Mouse (Mus musculus) CH12.LX (cell line): ENCODE results near the gene Dkk3. TPM values are rescaled to one million over a fixed set of nuclear protein-coding genes. Genes with fewer than 3 reads are reported as not detected.

Experiments
- DNase-seq: peaks from one replicate; pipeline ENCODE4 v3.0.0-alpha.2; 2013; ENCODE audit errors: extremely low read depth
- H3K27ac ChIP-seq: 2 replicates; pipeline ENCODE4 v1.5.1; 2012; ENCODE audit warnings: low read depth, mild to moderate bottlenecking, control low read depth, moderate library complexity; ENCODE audit not compliant: insufficient read depth
- H3K27me3 ChIP-seq: replicated peaks from 2 replicates; pipeline ENCODE3; 2012; ENCODE audit warnings: inconsistent platforms
- H3K36me3 ChIP-seq, 2 experiments: replicated peaks in 1 of 2; 2 replicates each; pipeline versions ENCODE3 to v1.6.1; 2012; ENCODE audit warnings: inconsistent platforms in 1 of 2, low read length in 1 of 2, mild to moderate bottlenecking in 1 of 2, mixed read lengths in 1 of 2, moderate library complexity in 1 of 2; ENCODE audit not compliant: control insufficient read depth in 1 of 2, insufficient read depth in 1 of 2
- H3K4me1 ChIP-seq, 2 experiments: 2 replicates each; pipeline ENCODE4 v1.6.1; 2012; ENCODE audit warnings: inconsistent platforms in 1 of 2, moderate library complexity in 1 of 2; ENCODE audit not compliant: insufficient read depth in 2 of 2, control insufficient read depth in 1 of 2
- H3K4me2 ChIP-seq: 2 replicates; pipeline ENCODE4 v1.6.1; 2012; ENCODE audit warnings: low read depth, mild to moderate bottlenecking, control low read depth; ENCODE audit not compliant: poor library complexity, insufficient read depth, severe bottlenecking
- H3K4me3 ChIP-seq, 3 experiments: fragments of 150-350 bp in 1 of 3; sonication (generic) in 1 of 3; replicated peaks in 1 of 3; 2 replicates each; pipeline versions ENCODE3 to v1.5.1; 2011 to 2012; ENCODE audit warnings: low read depth in 2 of 3, low read length in 2 of 3, mild to moderate bottlenecking in 2 of 3, moderate library complexity in 2 of 3, control low read depth in 1 of 3, improper control_type of control experiment in 1 of 3, inconsistent platforms in 1 of 3, mixed read lengths in 1 of 3; ENCODE audit not compliant: poor library complexity in 1 of 3
- H3K79me2 ChIP-seq: replicated peaks from 2 replicates; pipeline ENCODE4 v1.6.1; 2012; ENCODE audit warnings: mild to moderate bottlenecking, moderate library complexity; ENCODE audit not compliant: control insufficient read depth, poor library complexity, insufficient read depth, severe bottlenecking; ENCODE audit errors: extremely low read depth
- H3K9ac ChIP-seq: 2 replicates; pipeline ENCODE4 v1.6.1; 2012; ENCODE audit warnings: low read depth, mild to moderate bottlenecking, control low read depth, moderate library complexity; ENCODE audit not compliant: insufficient read depth
- H3K9me3 ChIP-seq: replicated peaks from 2 replicates; pipeline ENCODE3; 2012; ENCODE audit warnings: low read length, inconsistent platforms, mixed read lengths
- CHD1 ChIP-seq: IDR thresholded peaks from 2 replicates; pipeline ENCODE4 v1.6.1; 2012; ENCODE audit warnings: low read depth, low read length, improper control_type of control experiment, inconsistent platforms
- CHD2 ChIP-seq: IDR thresholded peaks from 2 replicates; pipeline ENCODE4 v1.6.1; 2011; ENCODE audit warnings: low read length, improper control_type of control experiment
- CTCF ChIP-seq, 2 experiments: IDR thresholded peaks in 1 of 2; conservative IDR thresholded peaks in 1 of 2; 2 replicates each; pipeline ENCODE4 v1.5.1; 2011 to 2012; ENCODE audit warnings: low read depth in 2 of 2, low read length in 2 of 2, improper control_type of control experiment in 1 of 2, inconsistent platforms in 1 of 2, mild to moderate bottlenecking in 1 of 2, moderate library complexity in 1 of 2
- E2F4 ChIP-seq: IDR thresholded peaks from 2 replicates; pipeline ENCODE4 v1.6.1; 2011; ENCODE audit warnings: low read depth, low read length, improper control_type of control experiment; ENCODE audit not compliant: insufficient replicate concordance
- EP300 ChIP-seq: IDR thresholded peaks from 2 replicates; pipeline ENCODE4 v1.6.1; 2011; ENCODE audit warnings: low read length, improper control_type of control experiment
- GABPA ChIP-seq: IDR thresholded peaks from 2 replicates; pipeline ENCODE4 v1.6.1; 2012; ENCODE audit warnings: low read depth, low read length, improper control_type of control experiment, inconsistent platforms; ENCODE audit not compliant: insufficient replicate concordance
- HCFC1 ChIP-seq: IDR thresholded peaks from 2 replicates; pipeline ENCODE4 v1.6.1; 2012; ENCODE audit warnings: low read depth, mild to moderate bottlenecking, inconsistent platforms, low read length, improper control_type of control experiment
- IRF4 ChIP-seq: IDR thresholded peaks from 2 replicates; pipeline ENCODE4 v1.6.1; 2014; ENCODE audit warnings: low read depth, mild to moderate bottlenecking, inconsistent platforms, low read length, improper control_type of control experiment
- MAZ ChIP-seq: IDR thresholded peaks from 2 replicates; pipeline ENCODE4 v1.6.1; 2012; ENCODE audit warnings: low read depth, mild to moderate bottlenecking, inconsistent platforms, low read length, improper control_type of control experiment, moderate library complexity
- MXI1 ChIP-seq: IDR thresholded peaks from 2 replicates; pipeline ENCODE4 v1.6.1; 2011; ENCODE audit warnings: mild to moderate bottlenecking, low read depth, low read length, improper control_type of control experiment
- NELFE ChIP-seq: IDR thresholded peaks from 2 replicates; pipeline ENCODE4 v1.6.1; 2011; ENCODE audit warnings: low read depth, low read length, improper control_type of control experiment
- NRF1 ChIP-seq: IDR thresholded peaks from 2 replicates; pipeline ENCODE4 v1.6.1; 2014; ENCODE audit warnings: low read depth, mild to moderate bottlenecking, inconsistent platforms, low read length, improper control_type of control experiment, moderate library complexity
- PAX5 ChIP-seq: IDR thresholded peaks from 2 replicates; pipeline ENCODE4 v1.6.1; 2012; ENCODE audit warnings: low read length, inconsistent platforms, mixed read lengths
- POLR2AphosphoS2 ChIP-seq: IDR thresholded peaks from 2 replicates; pipeline ENCODE4 v1.6.1; 2011; ENCODE audit warnings: low read depth, low read length, improper control_type of control experiment
- RAD21 ChIP-seq: IDR thresholded peaks from 2 replicates; pipeline ENCODE4 v1.6.1; 2011; ENCODE audit warnings: low read depth, mild to moderate bottlenecking, low read length, improper control_type of control experiment, moderate library complexity
- SIN3A ChIP-seq: IDR thresholded peaks from 2 replicates; pipeline ENCODE4 v1.6.1; 2012; ENCODE audit warnings: low read length, improper control_type of control experiment, inconsistent platforms
- SMC3 ChIP-seq: IDR thresholded peaks from 2 replicates; pipeline ENCODE4 v1.6.1; 2011; ENCODE audit warnings: low read depth, low read length, improper control_type of control experiment
- UBTF ChIP-seq: IDR thresholded peaks from 2 replicates; pipeline ENCODE4 v1.6.1; 2012; ENCODE audit warnings: low read depth, mild to moderate bottlenecking, inconsistent platforms, low read length, improper control_type of control experiment, moderate library complexity
- USF1 ChIP-seq: IDR thresholded peaks from 2 replicates; pipeline ENCODE4 v1.6.1; 2014; ENCODE audit warnings: low read depth, mild to moderate bottlenecking, inconsistent platforms, low read length, improper control_type of control experiment
- USF2 ChIP-seq: conservative IDR thresholded peaks from 2 replicates; pipeline ENCODE4 v1.6.1; 2011; ENCODE audit warnings: low read depth, low read length, improper control_type of control experiment
- ZC3H11A ChIP-seq: IDR thresholded peaks from 2 replicates; pipeline ENCODE4 v1.6.1; 2012; ENCODE audit warnings: low read depth, mild to moderate bottlenecking, inconsistent platforms, low read length, improper control_type of control experiment
- ZKSCAN1 ChIP-seq: IDR thresholded peaks from 2 replicates; pipeline ENCODE4 v1.6.1; 2012; ENCODE audit warnings: low read depth, inconsistent platforms, low read length, improper control_type of control experiment, borderline replicate concordance
- dilution Hi-C: fragments of 300-500 bp; cut with MboI; formaldehyde crosslinking; loops from 2 replicates; pipeline ENCODE4 v1.14.3; 2020; ENCODE audit warnings: low sequenced_read_pairs; ENCODE audit not compliant: extremely low pct_unique_long_range_greater_than_20kb, extremely low pct_ligation_motif_present
- in situ Hi-C: fragments of 300-500 bp; cut with MboI; formaldehyde crosslinking; loops from 3 replicates; pipeline ENCODE4 v1.14.3; 2019; ENCODE audit warnings: low sequenced_read_pairs, low pct_ligation_motif_present, low pct_unique_long_range_greater_than_20kb, mixed read lengths
- polyA plus RNA-seq: library from polyadenylated mRNA; unstranded; fragments of >175 nt; gene quantifications from 2 replicates; pipeline ENCODE4 v1.2.1, GENCODE M21; 2012; ENCODE audit warnings: low read depth; ENCODE audit not compliant: insufficient read length
- total RNA-seq, 2 experiments: library from RNA; depleted of rRNA; stranded (reverse); fragments of 300-350 nt in 1 of 2; fragments of >200 nt in 1 of 2; gene quantifications; 2 replicates each; pipeline ENCODE4 v1.2.3; 2012 to 2014

The Dkk3 gene
- total and polyA plus RNA-seq, 3 experiments, result 0.38 to 0.55 (median 0.54) TPM

DNA sequence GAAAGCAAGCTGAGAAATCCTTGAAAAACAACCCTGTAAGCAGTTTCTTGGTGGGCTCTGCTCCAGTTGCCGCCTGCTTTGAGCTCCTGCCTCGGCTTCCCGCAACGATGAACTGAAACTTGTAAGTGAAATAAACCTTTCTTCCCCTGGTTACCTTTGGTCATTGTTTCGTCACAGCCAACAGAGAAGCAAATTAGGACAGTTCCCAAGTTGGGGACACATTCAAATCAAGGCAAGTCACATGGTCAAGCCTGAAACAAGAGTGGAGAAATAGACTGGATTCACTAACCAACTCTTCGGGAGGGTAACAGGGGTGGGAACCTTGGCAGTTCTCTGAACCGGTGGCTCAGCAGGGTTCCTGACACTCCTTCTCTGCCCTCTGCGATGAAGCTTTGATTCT, 38.6 kb upstream of the Dkk3 start:
- no peak for TF ChIP-seq HCFC1
- no peak for TF ChIP-seq NRF1
- TF ChIP-seq MXI1, result no peak
- TF ChIP-seq MAZ, result no peak
- TF ChIP-seq EP300, result no peak
- no peak for TF ChIP-seq ZC3H11A
- no peak for TF ChIP-seq CTCF (conservative IDR thresholded peaks at IDR 0.05 in 1 of 2, IDR thresholded peaks at IDR 0.05 in 1 of 2; ENCODE audit: low read depth in 2 of 2, low read length in 2 of 2)
- TF ChIP-seq POLR2AphosphoS2, result no peak
- TF ChIP-seq PAX5, result no peak
- TF ChIP-seq IRF4, result no peak
- no peak for TF ChIP-seq USF2
- no peak for TF ChIP-seq UBTF
- no peak for TF ChIP-seq SMC3
- in situ Hi-C loops, result no loop called here
- Histone ChIP-seq H3K4me3 (no peak overlapping the region), H3K9ac (no peak overlapping the region), H3K9me3 (no peaks in the 10 kb centered on the region), H3K27me3 (peaks cover 19% of the 10 kb centered on the region), H3K36me3 (no peaks in the 10 kb centered on the region), H3K4me1 (no peaks in the 10 kb centered on the region), H3K79me2 (no peaks in the 10 kb centered on the region), H3K27ac (no peak overlapping the region), H3K4me2 (no peak overlapping the region)
- dilution Hi-C loops, result no loop called here
- no peak for DNase-seq

DNA sequence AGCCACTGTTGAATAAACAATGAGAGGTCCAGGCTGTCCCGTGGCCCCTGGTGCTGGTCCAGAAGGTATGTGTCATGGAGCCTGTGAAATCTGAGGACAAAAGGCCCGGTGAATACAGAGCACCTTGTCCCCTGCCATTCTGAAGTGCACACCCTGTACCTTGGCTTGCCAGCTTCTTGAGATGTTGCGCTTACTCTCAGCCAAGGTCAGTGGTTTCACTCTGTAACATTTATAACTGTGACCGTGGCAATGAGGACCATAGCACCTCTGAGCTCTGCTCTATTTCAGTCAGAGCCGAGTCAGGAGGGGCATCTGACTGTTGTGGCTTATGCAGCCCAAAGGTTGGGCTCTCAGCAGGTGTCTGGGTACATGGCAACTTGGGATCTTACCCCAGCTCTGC, 35.4 kb upstream of the Dkk3 start:
- Histone ChIP-seq H3K9ac (no peak overlapping the region), H3K9me3 (peaks cover 2% of the 10 kb centered on the region), H3K27me3 (peaks cover 10% of the 10 kb centered on the region), H3K27ac (no peak overlapping the region), H3K4me3 (no peak overlapping the region), H3K79me2 (no peaks in the 10 kb centered on the region), H3K4me2 (no peak overlapping the region), H3K4me1 (no peaks in the 10 kb centered on the region), H3K36me3 (no peaks in the 10 kb centered on the region)
- no peak for DNase-seq
- no peak for TF ChIP-seq CHD2
- TF ChIP-seq SIN3A, result no peak
- no peak for TF ChIP-seq ZKSCAN1
- TF ChIP-seq RAD21, result no peak
- TF ChIP-seq NELFE, result no peak
- no peak for TF ChIP-seq GABPA
- no peak for TF ChIP-seq CHD1
- TF ChIP-seq USF1, result no peak
- TF ChIP-seq E2F4, result no peak
- in situ Hi-C loops (no loop called here), dilution Hi-C loops (no loop called here)
